Mouse (Mus musculus) lung, postnatal 4 days (tissue): ENCODE data around the gene Flnb.

Experiments used
- DNase-seq, 2 experiments: peaks; one replicate each; pipeline ENCODE4 v3.0.0; 2021

Flnb gene

GRCm38 (mm10) chr14:7951234-7951633 lies 133.5 kb downstream of the Flnb start:
- DNase-seq: no peak

- DNase-seq: peak; percentile 61 to 67
These were observed 135.0 kb downstream of the Flnb start for GRCm38 (mm10) chr14:7952610-7953254.

GRCm38 (mm10) chr14:7954071-7954471 lies 136.3 kb downstream of the Flnb start:
- DNase-seq: peak in 1 of 2 experiments; percentile 25

- DNase-seq: no peak
These were observed 138.7 kb downstream of the Flnb start for GRCm38 (mm10) chr14:7956427-7956826.

GRCm38 (mm10) chr14:7957049-7957448 lies 139.3 kb downstream of the Flnb start, which contains the start of gene Gm45521:
Gm45521 (plus strand) TSS chr14:7957288.
- no peak for DNase-seq

- DNase-seq: no peak
These were observed 142.9 kb downstream of the Flnb start for GRCm38 (mm10) chr14:7960616-7961015.

- DNase-seq: peak; percentile 30 to 33
These were observed 144.0 kb downstream of the Flnb start for GRCm38 (mm10) chr14:7961714-7962113.

- no peak for DNase-seq
These were observed 144.9 kb downstream of the Flnb start for GRCm38 (mm10) chr14:7962626-7963025.

GRCm38 (mm10) chr14:7963160-7963559 lies 145.4 kb downstream of the Flnb start:
- DNase-seq: no peak

GRCm38 (mm10) chr14:7964219-7964889 lies 146.6 kb downstream of the Flnb start:
- DNase-seq: peak in 1 of 2 experiments; percentile 77

GRCm38 (mm10) chr14:7971889-7972493 lies 154.2 kb downstream of the Flnb start:
- DNase-seq: peak; percentile 40 to 80

GRCm38 (mm10) chr14:7974643-7975042 lies 156.9 kb downstream of the Flnb start:
- no peak for DNase-seq

GRCm38 (mm10) chr14:7975177-7975576 lies 157.4 kb downstream of the Flnb start:
- no peak for DNase-seq

- DNase-seq: no peak
These were observed 159.7 kb downstream of the Flnb start for GRCm38 (mm10) chr14:7977471-7977870.

GRCm38 (mm10) chr14:7978183-7978582 lies 160.4 kb downstream of the Flnb start:
- no peak for DNase-seq

- no peak for DNase-seq
These were observed 163.5 kb downstream of the Flnb start for GRCm38 (mm10) chr14:7981226-7981625.

- DNase-seq: no peak
These were observed 169.2 kb downstream of the Flnb start for GRCm38 (mm10) chr14:7986913-7987312.

- no peak for DNase-seq
These were observed 171.6 kb downstream of the Flnb start for GRCm38 (mm10) chr14:7989371-7989770.

GRCm38 (mm10) chr14:7989961-7990360 lies 172.2 kb downstream of the Flnb start:
- no peak for DNase-seq

- DNase-seq: no peak
These were observed 173.5 kb downstream of the Flnb start for GRCm38 (mm10) chr14:7991108-7991776.

GRCm38 (mm10) chr14:7992158-7992557 lies 174.4 kb downstream of the Flnb start:
- no peak for DNase-seq

- DNase-seq: peak; percentile 50 to 56
These were observed 176.6 kb downstream of the Flnb start, which contains the start of gene Dnase1l3 for GRCm38 (mm10) chr14:7994271-7994767. Dnase1l3 (minus strand) TSS chr14:7994573.

- peak; percentile 86 to 92 for DNase-seq
These were observed 179.5 kb downstream of the Flnb start for GRCm38 (mm10) chr14:7997255-7997696.
